Mouse (Mus musculus) adrenal gland, postnatal 10 days (tissue): ENCODE data around the gene Cetn2. TPM values are rescaled to one million over a fixed set of nuclear protein-coding genes. Genes with fewer than 3 reads are reported as not detected.

ENCODE experiments used
- DNase-seq: peaks from one replicate; pipeline ENCODE4 v3.0.0; 2021; ENCODE audit warnings: mixed read lengths
- long read RNA-seq, 2 experiments: library from polyadenylated mRNA; stranded (forward); transcript quantifications; one replicate each; pipeline ENCODE4 v2.0.0; 2021
- total RNA-seq, 2 experiments: library from RNA; stranded (reverse); gene quantifications; 2 replicates each; pipeline ENCODE4 v1.2.3; 2021

The Cetn2 gene
- 10 to 100 TPM; 39.1 to 39.5 TPM for total RNA-seq
- long read RNA-seq, experiment 1, transcript Cetn2-203 (5 exons, 1,286 nt): major isoform, 53 of 74 reads
- long read RNA-seq, experiment 1, transcript Cetn2-201 (4 exons, 1,026 nt): minor isoform, 5 of 74 reads
- long read RNA-seq, experiment 1, partial matches to known transcripts: 14 of 74 reads
- long read RNA-seq, experiment 1, other reads (novel, unspliced or antisense): 2 of 74 reads
- long read RNA-seq, experiment 2, transcript Cetn2-203 (5 exons, 1,286 nt): major isoform, 48 of 57 reads
- long read RNA-seq, experiment 2, transcript Cetn2-201 (4 exons, 1,026 nt): minor isoform, 7 of 57 reads
- long read RNA-seq, experiment 2, partial matches to known transcripts: 1 of 57 reads
- long read RNA-seq, experiment 2, other reads (novel, unspliced or antisense): 1 of 57 reads

DNA sequence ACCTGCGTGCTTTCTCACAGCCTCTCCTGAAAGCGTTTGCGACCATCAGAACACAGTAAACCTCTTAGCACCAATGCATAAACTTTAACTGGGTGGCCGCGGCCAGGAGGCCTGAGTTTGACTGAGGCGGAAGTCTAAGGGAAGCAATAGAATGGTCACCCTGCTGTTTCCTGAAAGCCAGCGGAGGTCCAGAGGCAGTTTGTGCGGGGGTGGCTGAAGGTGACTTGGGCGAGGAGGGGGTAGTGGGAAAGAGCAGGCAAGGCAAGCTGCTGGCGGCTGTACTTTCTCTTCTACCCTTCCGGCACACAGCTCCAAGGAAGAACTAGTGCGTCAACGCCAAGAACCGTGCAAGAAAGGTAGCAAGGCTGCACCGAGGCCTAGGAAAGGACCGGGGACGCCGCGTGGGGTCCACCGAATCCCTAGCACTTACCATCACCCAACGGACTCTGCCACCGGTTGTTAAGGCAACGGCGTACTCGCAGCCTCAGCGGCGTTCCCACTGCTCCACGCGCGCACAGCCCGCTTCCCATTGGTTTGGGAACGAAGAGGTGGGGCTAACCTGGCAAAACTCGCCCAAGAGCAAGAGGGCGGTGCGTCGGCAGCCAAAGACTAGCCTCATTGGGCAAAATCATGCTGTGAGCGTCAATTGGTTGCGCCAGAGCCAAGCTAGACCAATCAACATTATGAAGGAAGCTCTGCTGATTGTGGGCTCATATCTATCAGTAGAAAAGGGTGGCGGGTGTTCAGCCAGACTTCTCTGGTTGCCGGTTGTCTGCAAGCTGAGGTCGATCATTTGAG is at the start of gene Cetn2, which contains the start of gene Nsdhl:
Cetn2 (minus strand) TSS at position 528 of the 798 bp plus-strand sequence.
Nsdhl (plus strand) TSS at position 674 of the 798 bp plus-strand sequence.
- DNase-seq: peak; percentile 89

DNA sequence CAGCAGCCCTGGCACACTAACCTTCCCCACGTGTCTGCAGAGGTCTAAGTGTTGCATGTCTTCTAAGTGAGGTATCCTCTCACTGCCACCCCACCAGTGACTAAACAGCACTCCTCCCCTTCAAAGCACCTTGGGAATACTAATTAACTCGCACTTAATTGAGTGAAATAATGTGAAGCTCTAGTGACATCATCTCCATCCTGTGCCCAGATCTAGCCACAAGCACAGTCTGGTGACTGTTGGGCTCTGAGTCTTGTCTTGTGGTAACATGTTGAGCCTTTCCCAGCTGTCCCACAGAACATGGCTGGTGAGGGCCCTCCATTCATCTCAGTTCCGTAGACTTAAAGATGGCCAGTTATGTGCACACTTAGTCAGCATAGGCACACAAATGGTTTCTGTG is 44.5 kb upstream of the Cetn2 start:
- no peak for DNase-seq

DNA sequence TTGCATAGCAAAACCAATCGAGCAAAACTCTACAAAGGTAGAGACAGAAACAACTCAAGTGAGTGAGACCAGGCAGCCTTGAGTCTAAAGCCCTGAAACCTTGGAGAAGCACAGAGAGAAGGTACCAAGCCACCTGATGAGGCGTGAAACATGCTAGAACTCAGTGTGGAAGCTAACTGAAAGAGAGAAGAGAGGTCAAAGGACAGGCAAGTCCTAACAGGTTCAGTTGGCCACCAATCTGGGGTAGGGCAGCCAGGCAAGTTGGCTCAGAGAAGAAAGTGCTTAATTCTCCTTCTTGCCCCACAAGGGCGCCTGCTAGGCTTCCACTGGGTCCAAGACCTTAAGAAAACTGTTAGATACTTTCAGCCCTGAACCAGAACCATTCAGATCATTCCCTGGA is 43.3 kb upstream of the Cetn2 start:
- no peak for DNase-seq

DNA sequence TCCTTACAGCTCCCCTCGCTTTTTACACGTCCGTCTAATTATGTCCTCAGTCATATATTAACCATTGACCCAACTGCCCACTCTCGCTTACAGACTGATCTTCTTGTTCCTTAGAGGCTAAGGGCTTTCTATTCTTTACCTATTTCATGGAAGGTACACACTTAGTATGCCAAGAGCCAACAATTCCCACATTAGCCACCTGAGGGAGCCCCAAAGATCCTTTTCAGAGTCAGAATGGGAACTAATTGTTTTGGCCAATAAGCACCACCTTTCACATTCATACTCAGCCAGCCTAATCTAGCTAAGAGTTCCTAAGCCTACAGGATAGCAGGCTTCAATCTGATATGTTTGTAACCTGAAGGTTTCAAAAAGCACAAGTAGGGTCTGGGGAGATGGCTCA is 42.2 kb upstream of the Cetn2 start:
- peak; percentile 35 for DNase-seq

DNA sequence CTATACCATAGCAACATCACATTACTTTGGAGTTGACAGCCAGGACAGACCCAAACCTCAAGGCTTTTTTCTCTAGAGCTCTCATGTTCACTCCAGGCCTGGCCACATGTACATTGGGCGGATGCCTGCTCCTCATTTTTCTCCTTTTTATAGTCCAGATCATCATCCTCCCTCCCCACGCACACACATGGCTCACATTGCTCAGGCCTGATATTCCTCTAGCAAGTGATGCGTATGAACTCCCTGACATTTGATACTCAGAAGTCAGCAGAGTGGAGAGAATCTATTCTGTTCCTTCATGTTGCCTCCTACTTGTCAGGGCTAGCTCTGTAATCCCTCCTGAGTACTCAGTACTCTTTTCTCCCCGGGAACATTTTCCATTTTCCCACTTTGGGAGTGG is 38.3 kb upstream of the Cetn2 start:
- DNase-seq: no peak

DNA sequence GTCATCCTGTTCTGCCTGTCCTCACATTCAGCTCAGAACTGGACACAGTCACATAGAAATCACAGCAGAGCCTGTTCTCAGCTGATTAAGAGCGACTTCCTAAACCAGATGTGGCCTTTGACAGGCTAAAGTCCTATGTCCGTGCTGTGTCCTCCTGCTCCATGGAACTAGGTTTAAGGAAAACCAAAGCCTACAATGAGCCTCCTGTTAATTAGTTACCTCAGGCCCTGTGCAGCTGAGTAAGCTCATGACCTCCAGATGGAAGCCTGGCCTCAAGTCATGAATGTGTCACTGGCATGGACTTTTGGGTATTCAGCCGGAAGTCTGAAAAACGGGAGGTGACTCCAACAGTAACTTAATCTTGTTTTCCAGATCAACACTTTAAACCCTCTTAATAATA is 35.3 kb upstream of the Cetn2 start:
- no peak for DNase-seq

DNA sequence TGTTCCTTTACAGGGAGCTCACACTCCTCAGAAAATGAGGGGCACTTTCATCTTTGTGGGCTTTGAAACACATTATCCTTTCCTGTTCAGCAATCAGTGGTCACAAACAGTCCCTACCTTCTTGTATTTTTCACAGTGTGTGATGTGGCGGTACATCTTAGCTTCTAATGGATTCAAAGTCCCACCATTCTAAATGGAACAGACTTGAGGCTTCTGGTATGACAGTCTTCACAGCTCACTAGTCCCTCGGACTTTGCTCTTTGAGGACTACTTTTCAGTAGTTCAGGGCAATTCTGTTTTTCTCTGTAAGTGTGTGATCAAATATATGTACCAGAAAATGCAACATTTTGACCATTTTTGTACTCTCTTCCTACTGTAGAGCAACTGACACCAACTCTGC is 3.2 kb upstream of the Cetn2 start:
- DNase-seq: no peak

DNA sequence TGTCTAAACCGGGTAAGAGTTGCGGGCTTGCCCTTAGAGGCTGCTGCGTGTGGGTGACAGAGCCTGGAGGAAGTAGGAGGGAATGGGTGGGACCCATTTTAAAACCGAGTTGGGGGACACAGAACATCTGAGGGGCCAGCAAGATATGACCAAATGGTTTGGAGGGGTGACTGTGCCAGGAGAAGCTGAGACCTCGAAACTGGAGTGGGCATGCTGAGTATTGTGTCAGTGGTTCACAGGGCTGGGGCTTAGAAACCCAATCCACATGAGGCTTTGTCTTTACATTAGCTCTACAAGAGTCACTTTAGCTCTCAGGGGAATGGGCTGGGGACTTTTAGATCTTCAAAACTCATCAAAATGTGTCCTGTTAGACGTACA is 460 bp upstream of the Cetn2 start:
- DNase-seq: no peak

DNA sequence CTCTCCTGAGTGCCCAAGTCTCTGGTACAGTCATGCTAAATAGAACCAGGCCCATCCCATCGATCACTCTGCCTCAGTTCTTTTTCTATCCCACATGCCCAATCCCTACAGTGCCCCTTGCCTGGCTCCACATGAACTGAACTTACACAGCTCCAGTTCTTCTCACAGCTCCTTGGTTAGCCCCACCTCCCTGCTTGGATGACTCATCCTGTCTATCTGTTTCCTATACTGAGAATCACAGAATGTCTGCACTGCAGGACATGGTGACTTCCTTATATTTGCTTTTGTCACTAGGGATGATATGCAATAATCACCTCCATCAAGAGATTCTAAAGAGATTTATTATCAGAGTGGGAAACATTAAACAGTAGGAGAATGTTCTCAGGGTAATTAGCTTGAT is 6.6 kb downstream of the Cetn2 start:
- no peak for DNase-seq

DNA sequence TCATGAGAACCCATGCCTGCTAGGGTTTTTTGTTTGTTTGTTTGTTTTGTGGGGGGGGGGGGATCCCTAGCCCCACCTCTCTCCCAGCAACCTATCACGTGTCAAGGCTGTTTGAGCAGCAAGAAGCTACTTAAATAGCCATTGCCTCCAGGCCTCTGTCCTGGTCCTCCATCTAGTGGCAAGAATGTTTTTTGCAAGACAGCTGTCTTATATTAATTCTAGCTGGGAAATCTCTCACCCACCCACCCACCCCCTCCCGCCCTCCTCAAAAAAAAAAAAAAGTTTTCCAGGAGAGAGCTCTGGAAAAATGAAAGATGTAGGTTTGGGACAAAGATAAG is 9.8 kb downstream of the Cetn2 start:
- DNase-seq: peak; percentile 6

DNA sequence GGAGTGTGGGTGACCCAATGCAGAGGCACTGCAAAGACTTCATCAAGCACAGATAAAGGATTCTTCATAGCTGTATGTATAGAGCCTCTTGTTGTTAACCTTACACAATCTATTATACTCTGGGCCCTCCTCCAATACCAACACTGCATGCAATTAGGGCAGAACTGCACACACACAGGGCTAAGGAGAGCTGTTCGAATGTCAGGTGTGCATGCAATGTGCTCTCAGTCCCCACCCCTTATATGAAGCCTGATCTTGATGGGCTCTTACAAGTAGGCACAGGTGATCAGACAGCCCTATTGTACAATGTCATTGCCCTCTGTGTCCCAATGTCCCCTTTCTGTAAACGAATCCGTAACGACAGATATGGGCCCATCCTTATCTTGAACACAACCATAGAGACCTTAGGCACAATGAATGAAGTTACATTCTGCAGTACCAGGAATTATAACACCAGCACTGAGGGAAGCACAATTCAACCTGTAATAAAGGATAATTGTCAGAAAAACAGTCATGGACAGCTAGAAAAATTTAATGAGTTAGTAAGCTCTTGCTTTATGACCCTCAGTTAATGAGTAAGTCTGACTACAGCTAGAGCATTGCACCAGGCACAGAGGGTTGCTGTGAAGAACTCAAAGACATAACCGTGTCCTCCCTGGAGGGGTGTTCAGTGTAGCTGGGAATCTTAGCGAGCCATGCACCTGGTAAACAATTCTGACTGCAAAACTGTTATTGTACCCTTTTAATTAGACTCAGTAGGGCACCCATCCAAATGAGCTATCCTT is 10.4 kb downstream of the Cetn2 start:
- DNase-seq: no peak

DNA sequence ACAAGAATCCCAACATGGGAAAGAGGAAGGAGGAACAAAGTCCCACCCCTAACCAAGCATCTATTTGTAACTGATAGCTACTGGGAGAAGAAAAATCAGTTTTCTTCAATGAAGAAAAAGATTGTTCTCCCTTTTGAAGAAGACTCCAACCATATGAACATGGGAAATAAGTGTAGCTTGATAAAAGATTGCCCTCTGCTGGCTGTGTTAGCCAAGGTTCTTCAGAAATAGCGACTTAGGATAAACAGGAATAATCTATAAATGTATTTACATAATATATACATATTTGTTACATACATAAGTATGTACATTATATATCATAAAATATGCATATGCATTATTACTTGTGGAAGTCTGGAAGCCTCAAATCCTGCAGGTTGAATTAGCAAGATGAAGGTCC is 15.7 kb downstream of the Cetn2 start:
- DNase-seq: no peak

DNA sequence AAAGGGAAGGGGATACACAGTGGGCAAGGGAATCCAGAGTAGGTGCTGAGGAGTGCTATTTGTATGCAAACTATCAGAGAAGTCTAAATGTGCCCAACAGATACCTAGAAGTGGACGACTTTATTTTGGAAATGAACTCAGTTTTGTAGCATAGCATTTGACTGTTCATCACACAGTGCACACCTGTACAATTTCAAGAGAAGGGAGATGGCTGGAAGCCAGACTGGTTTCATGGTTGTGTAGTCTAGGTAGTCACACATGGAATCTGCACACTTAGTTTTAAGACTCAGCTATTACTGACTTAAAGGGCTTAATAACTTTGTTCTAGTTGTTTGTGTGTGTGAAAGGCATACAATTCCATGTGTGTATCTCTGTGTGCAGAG is 22.2 kb downstream of the Cetn2 start:
- DNase-seq: no peak

DNA sequence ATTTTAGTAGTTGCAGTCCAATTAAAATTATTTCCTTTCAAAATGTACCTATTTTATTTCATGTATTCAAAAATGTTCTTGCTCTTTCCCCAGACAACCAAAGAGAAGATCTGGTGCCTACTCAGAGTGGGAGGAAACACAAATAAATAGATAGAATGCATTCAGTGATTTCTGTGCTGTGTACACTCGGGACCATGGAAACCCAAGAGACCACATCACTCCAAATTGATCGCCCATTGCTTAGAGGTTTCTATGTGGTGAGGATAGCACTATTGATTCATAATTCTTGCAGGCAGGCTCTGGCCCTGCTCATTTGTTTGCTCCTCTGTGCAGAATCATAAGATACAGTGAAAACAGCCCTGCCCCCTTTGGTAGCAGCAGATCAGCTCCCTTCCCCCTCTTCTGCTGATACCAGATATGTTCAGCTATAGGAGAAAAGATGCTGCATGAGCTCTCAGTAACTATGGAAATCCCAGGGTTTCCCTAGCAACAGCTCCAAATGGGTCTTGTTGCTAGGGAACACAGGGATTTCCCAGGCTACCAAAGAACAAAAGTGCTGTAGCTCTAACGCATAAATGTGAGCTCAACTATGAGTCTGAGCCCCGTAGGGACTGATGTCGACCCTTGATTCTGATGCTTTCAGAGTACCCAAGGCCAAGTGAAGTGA is 22.7 kb downstream of the Cetn2 start:
- DNase-seq: no peak

Other genes starting within 250 kb of the Cetn2 start
- under 1 TPM; 0.09 to 0.24 TPM for gene Gabrq, start 93.2 kb downstream of the Cetn2 start, total RNA-seq
- 10 to 100 TPM; 20.5 to 23.2 TPM for gene Nsdhl, start 146 bp upstream of the Cetn2 start, total RNA-seq
- 1 to 10 TPM; 4.1 to 4.4 TPM for gene Zfp185, start 68.9 kb upstream of the Cetn2 start, total RNA-seq
- gene Pnma5, start 118.7 kb upstream of the Cetn2 start, total RNA-seq: under 1 TPM; 0.12 to 0.18 TPM
- gene Pnma3, start 146.4 kb upstream of the Cetn2 start, total RNA-seq: under 1 TPM; 0.27 to 0.76 TPM
- gene Xlr4a, start 164.1 kb upstream of the Cetn2 start, total RNA-seq: 1 to 10 TPM in 1 of 2 experiments, under 1 TPM in 1; 0.85 to 1.1 TPM
- 1 to 10 TPM; 1.2 to 2.8 TPM for gene Xlr3a, start 178.7 kb upstream of the Cetn2 start, total RNA-seq
- gene Gm14685, start 198.6 kb upstream of the Cetn2 start, total RNA-seq: under 1 TPM; 0.51 to 0.76 TPM
- not detected for gene Xlr5b, start 230.4 kb upstream of the Cetn2 start, total RNA-seq
- not detected for gene DXBay18, start 231.0 kb upstream of the Cetn2 start, total RNA-seq